Mouse (Mus musculus): ENCODE measurements around the gene Pspn. TPM values are rescaled to one million over a fixed set of nuclear protein-coding genes. Genes with fewer than 3 reads are reported as not detected.

Pspn gene
- polyA plus RNA-seq, 1 experiment, result not detected

DNA sequence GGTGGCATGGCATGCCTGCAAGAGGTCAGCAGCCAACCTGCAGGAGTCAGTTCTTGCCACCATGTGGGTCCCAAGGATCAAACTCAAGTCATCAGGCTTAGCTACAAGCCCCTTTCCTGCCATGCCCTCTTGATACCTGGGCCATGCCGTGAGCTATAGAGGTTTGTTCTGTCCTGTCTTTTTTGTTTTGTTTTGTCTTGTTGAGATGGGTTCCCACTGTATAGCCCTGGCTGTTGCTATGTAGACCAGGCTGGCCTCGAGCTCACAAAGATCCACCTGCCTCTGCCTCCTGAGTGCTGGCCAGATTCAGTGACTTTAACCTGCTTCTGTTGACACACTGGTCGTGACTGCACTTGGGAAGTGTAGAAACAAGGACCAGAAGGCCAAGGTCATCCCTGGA lies 24.4 kb downstream of the Pspn start:
- 80% methylated on average over 3 of the region's 3 CpGs for WGBS
- TF ChIP-seq POLR2A (IDR thresholded peaks at IDR 0.05; ENCODE audit: insufficient read depth, low read depth, low read length), result no peak
- no peak overlapping the region for H3K4me3 ChIP-seq (ENCODE audit: insufficient read depth, low read depth, low read length)

DNA sequence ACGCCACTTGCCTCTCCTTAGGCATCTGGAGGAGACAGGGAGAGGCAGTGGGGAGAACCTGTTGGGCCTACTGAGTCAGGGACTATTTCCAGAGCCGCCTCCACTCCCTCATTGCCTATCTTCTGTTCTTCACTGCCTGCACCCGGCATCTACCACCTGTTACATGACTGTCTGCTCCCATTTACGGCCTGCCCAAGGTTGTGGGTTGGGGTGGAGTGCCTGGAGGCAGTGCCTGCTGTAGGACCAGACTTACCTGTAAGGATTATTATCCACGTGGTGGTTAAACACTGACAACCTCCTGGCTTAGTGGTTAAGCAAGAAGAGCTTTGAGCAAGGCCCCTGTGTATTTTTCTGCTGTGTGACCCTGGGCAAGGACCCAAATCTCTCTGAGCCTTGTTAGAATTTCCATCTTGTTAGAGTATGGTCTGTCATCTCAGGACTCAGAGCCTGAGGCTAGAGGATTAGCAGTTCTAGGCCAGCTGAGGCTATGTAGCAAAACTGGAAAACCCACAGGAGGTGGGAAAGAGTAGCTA lies 25.0 kb downstream of the Pspn start:
- H3K27ac ChIP-seq (ENCODE audit: insufficient read depth, low read depth, low read length), result no peak overlapping the region
- WGBS, result 81% methylated on average over 5 of the region's 5 CpGs
- no peak for TF ChIP-seq POLR2A (IDR thresholded peaks at IDR 0.05; ENCODE audit: insufficient read depth, low read depth, low read length)
- TF ChIP-seq CTCF (IDR thresholded peaks at IDR 0.05; ENCODE audit: insufficient read depth, low read depth, low read length), result no peak
- no peaks in the 10 kb centered on the region for H3K4me1 ChIP-seq (ENCODE audit: control insufficient read depth, insufficient read depth, low read length)
- H3K4me3 ChIP-seq (ENCODE audit: insufficient read depth, low read depth, low read length), result no peak overlapping the region

More for the DNA sequence above, 24.4 kb downstream of the Pspn start:
- no peaks in the 10 kb centered on the region for H3K4me1 ChIP-seq (ENCODE audit: control insufficient read depth, insufficient read depth, low read length)
- no peak overlapping the region for H3K27ac ChIP-seq (ENCODE audit: insufficient read depth, low read depth, low read length)

DNA sequence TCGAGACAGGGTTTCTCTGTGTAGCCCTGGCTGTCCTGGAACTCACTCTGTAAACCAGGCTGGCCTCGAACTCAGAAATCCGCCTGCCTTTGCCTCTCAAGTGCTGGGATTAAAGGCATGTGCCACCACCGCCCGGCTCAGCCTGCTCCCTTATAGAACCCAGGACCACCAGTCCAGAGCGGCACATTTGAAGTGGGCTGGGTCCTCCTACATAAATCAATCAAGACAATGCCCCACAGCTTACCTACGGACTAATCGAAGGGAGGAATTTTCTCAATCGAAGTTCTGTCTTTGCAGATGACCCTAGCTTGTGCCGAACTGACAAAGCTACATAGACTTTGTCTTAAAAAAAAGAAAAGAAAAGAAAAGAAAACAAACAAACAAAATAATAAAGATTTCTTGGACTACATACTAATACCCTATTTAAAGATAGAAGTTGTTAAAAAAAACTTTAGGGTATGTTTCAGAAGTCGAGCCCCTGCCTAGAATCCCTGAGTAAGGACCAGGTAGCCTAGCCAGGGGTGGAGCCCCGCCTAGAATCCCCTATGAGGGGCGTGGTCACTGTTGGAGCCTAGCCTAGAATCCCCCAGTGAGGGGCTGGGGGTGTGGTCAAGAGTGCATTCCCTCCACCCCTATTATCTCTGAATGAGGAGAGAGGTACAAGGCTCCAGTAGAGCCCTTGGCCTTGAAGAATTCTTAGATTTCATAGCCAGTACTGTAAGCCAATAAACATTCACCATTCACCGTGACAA lies 25.7 kb downstream of the Pspn start:
- TF ChIP-seq POLR2A (IDR thresholded peaks at IDR 0.05; ENCODE audit: insufficient read depth, low read depth, low read length) (no peak), CTCF (IDR thresholded peaks at IDR 0.05; ENCODE audit: insufficient read depth, low read depth, low read length) (no peak)
- H3K27ac ChIP-seq (ENCODE audit: insufficient read depth, low read depth, low read length), result no peak overlapping the region
- WGBS, result 72% methylated on average over 14 of the region's 14 CpGs
- H3K4me1 ChIP-seq (ENCODE audit: control insufficient read depth, insufficient read depth, low read length), result no peaks in the 10 kb centered on the region
- no peak overlapping the region for H3K4me3 ChIP-seq (ENCODE audit: insufficient read depth, low read depth, low read length)

DNA sequence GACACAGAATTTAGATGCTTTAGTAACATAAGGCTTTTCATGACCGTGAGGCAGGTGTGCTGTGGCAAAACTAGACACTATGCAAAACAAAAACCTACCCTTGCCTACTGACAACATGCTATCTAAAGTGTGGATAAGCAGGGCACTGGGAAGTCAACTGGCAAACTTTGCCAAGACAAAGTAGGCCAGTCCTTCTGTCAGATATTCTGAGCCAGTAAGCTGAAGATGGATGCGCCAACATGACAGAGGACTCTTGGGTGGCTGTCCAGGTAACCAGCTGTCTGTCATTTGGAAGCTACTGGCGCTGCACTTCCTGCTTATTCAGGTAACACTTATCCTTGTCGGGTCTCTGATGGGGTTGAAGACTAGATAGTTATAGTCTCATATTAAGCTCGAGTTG lies 29.7 kb downstream of the Pspn start:
- Histone ChIP-seq H3K4me3 (ENCODE audit: insufficient read depth, low read depth, low read length) (no peak overlapping the region), H3K27ac (ENCODE audit: insufficient read depth, low read depth, low read length) (no peak overlapping the region), H3K4me1 (ENCODE audit: control insufficient read depth, insufficient read depth, low read length) (no peaks in the 10 kb centered on the region)
- no peak for TF ChIP-seq CTCF (IDR thresholded peaks at IDR 0.05; ENCODE audit: insufficient read depth, low read depth, low read length)
- no peak for TF ChIP-seq POLR2A (IDR thresholded peaks at IDR 0.05; ENCODE audit: insufficient read depth, low read depth, low read length)
- WGBS, result 67% methylated on average over 5 of the region's 5 CpGs

DNA sequence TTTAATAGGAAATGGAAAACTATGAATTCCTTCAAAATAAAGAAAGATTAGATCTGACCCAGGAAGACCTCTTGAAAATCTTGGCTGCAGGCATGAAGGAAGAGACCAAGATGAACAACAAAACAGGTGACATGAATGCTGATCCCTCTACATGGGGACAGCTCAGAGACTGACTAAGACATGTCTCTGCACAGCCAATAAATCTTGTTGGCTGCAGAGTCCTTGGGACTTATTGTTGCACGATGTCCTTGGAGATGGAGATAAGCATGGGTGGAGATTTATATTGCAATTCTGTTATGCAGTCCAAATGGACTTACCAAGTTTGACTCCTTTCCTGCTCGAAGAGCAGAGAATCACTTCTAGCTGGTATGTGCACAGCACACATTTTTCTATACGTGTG lies 30.5 kb downstream of the Pspn start:
- WGBS, result 76% methylated on average over 3 of the region's 3 CpGs
- Histone ChIP-seq H3K4me3 (ENCODE audit: insufficient read depth, low read depth, low read length) (no peak overlapping the region), H3K4me1 (ENCODE audit: control insufficient read depth, insufficient read depth, low read length) (no peaks in the 10 kb centered on the region), H3K27ac (ENCODE audit: insufficient read depth, low read depth, low read length) (no peak overlapping the region)
- TF ChIP-seq CTCF (IDR thresholded peaks at IDR 0.05; ENCODE audit: insufficient read depth, low read depth, low read length), result no peak
- TF ChIP-seq POLR2A (IDR thresholded peaks at IDR 0.05; ENCODE audit: insufficient read depth, low read depth, low read length), result no peak

DNA sequence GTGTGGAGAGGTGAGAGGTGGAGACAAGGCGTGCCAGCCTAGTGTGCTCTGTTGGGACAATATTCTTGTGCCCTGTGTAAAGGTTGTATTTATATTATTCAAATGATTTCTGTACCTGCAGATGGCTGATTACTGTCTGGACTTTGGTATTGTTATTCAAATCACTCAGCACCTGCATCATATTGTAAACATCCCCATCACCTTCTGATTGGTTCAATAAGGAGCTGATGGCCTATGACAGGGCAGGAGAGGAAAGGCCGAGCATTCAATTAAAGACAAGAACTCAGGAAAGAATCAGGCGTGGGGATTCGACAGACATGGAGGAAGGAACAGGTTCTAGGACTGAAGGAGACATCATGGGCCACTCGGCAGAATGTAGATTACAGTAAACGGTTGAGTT lies 36.2 kb downstream of the Pspn start:
- no peak overlapping the region for H3K27ac ChIP-seq (ENCODE audit: insufficient read depth, low read depth, low read length)
- no peak overlapping the region for H3K4me3 ChIP-seq (ENCODE audit: insufficient read depth, low read depth, low read length)
- WGBS, result 90% methylated on average over 6 of the region's 6 CpGs
- no peaks in the 10 kb centered on the region for H3K4me1 ChIP-seq (ENCODE audit: control insufficient read depth, insufficient read depth, low read length)
- TF ChIP-seq CTCF (IDR thresholded peaks at IDR 0.05; ENCODE audit: insufficient read depth, low read depth, low read length) (no peak), POLR2A (IDR thresholded peaks at IDR 0.05; ENCODE audit: insufficient read depth, low read depth, low read length) (no peak)

DNA sequence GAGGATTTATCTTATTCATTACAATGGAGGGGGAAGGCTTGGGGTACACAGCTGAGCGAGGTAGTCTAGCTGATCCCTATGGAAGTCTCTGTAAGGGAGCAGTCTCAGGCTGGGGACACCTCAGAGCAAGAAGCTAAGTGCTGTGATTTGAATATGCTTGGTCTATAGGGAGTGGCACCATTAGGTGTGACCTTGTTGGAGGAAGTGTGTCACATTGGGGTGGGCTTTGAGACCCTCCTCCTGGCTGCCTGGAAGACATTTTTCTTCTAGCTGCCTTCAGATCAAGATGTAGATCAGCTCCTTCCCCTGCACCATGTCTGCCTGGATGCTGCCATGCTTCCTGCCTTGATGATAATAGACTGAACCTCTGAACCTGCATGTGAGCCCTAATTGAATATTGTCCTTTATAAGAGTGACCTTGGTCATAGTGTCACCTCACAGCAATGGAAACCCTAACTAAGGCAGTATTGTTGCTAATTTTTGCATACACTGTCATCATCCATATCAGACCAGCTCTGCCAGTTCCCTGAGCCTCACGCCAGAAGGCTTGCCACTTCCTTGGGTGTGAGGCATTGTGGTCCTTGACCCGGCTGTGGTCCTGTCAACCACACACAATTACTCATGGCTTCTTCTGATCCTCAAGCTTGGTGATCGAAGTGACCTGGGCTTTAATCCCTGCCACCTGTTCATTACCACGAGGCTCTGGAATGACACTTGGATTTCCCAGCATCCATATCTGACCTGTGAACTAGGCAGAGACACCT lies 37.0 kb downstream of the Pspn start:
- TF ChIP-seq CTCF (IDR thresholded peaks at IDR 0.05; ENCODE audit: insufficient read depth, low read depth, low read length) (no peak), POLR2A (IDR thresholded peaks at IDR 0.05; ENCODE audit: insufficient read depth, low read depth, low read length) (no peak)
- Histone ChIP-seq H3K4me3 (ENCODE audit: insufficient read depth, low read depth, low read length) (no peak overlapping the region), H3K4me1 (ENCODE audit: control insufficient read depth, insufficient read depth, low read length) (no peaks in the 10 kb centered on the region), H3K27ac (ENCODE audit: insufficient read depth, low read depth, low read length) (no peak overlapping the region)
- WGBS, result 83% methylated on average over 5 of the region's 5 CpGs

DNA sequence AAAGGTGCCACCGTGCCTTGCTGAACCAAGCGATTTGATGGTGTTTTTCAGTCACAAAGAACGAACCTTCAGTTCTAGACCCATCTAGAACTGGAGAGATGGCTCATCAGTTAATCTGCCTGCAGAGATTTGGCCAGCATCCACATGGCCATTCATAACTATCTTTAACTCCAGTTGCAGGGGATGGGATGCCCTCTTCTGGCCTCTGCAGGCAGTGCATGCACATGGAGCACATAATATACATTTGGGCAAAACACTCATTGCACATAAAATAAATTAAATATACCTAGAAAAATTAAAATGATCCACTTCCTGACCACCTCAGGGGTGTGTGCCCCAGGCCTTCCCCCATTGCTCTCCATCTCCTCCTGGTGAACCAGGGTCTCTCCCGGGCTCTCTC lies 37.9 kb downstream of the Pspn start:
- TF ChIP-seq POLR2A (IDR thresholded peaks at IDR 0.05; ENCODE audit: insufficient read depth, low read depth, low read length) (no peak), CTCF (IDR thresholded peaks at IDR 0.05; ENCODE audit: insufficient read depth, low read depth, low read length) (no peak)
- 94% methylated on average over 4 of the region's 4 CpGs for WGBS
- Histone ChIP-seq H3K27ac (ENCODE audit: insufficient read depth, low read depth, low read length) (no peak overlapping the region), H3K4me1 (ENCODE audit: control insufficient read depth, insufficient read depth, low read length) (no peaks in the 10 kb centered on the region), H3K4me3 (ENCODE audit: insufficient read depth, low read depth, low read length) (no peak overlapping the region)

DNA sequence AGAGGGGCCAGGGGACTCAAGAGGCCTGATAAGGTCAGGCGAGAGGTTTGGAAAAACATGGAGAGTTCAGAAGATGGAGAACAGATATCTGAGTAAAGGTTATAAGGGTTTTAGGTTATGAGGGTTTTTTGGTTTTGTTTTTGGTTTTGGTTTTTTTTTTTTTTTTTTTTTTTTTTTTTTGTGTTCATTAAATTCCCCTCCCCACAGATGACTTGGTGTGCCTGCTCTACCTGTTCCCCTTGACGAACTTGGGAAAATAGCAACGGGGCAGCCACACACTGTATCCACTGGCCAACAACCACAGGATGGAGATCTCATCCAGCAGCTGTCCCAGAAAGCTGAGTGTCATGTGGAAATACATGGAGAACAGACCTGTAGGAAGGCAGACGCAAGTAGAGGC lies 41.2 kb downstream of the Pspn start:
- Histone ChIP-seq H3K4me3 (ENCODE audit: insufficient read depth, low read depth, low read length) (no peak overlapping the region), H3K27ac (ENCODE audit: insufficient read depth, low read depth, low read length) (no peak overlapping the region), H3K4me1 (ENCODE audit: control insufficient read depth, insufficient read depth, low read length) (no peaks in the 10 kb centered on the region)
- WGBS, result 91% methylated on average over 4 of the region's 4 CpGs
- TF ChIP-seq POLR2A (IDR thresholded peaks at IDR 0.05; ENCODE audit: insufficient read depth, low read depth, low read length) (no peak), CTCF (IDR thresholded peaks at IDR 0.05; ENCODE audit: insufficient read depth, low read depth, low read length) (no peak)
